Mouse (Mus musculus) heart, embryonic 11.5 days (tissue): ENCODE measurements around the gene Rdh9. TPM values are rescaled to one million over a fixed set of nuclear protein-coding genes. Genes with fewer than 3 reads are reported as not detected.
"Not testable (repeated sequence)": the region's sequence is repeated elsewhere in the genome, so short reads cannot be mapped to it uniquely, and the experiment has no call there.

ENCODE experiments used
- ATAC-seq: fragments of 200-750 bp; cut with Nextera tagmentation; replicated peaks from 2 replicates; pipeline ENCODE4 v1.8.0; 2017; ENCODE audit warnings: moderate library complexity; ENCODE audit not compliant: insufficient number of reproducible peaks, low FRiP score, low TSS enrichment
- H3K27ac ChIP-seq: fragments of 300-500 bp; sonication (generic); 2 replicates; pipeline ENCODE4 v1.5.1; 2014; ENCODE audit warnings: mild to moderate bottlenecking, low read depth, low read length
- H3K27me3 ChIP-seq: fragments of 300-500 bp; sonication (generic); 2 replicates; pipeline ENCODE4 v1.6.1; 2014; ENCODE audit warnings: mild to moderate bottlenecking, low read length, mixed read lengths; ENCODE audit not compliant: control insufficient read depth, insufficient read depth
- H3K36me3 ChIP-seq: fragments of 300-500 bp; sonication (generic); 2 replicates; pipeline ENCODE4 v1.6.1; 2014; ENCODE audit warnings: mild to moderate bottlenecking, low read length, moderate library complexity, mixed read lengths; ENCODE audit not compliant: control insufficient read depth, insufficient read depth
- H3K4me1 ChIP-seq: fragments of 300-500 bp; sonication (generic); 2 replicates; pipeline ENCODE4 v1.6.1; 2014; ENCODE audit warnings: low read length; ENCODE audit not compliant: control insufficient read depth, insufficient read depth
- H3K4me2 ChIP-seq: fragments of 300-500 bp; sonication (generic); 2 replicates; pipeline ENCODE4 v1.6.1; 2014; ENCODE audit warnings: mild to moderate bottlenecking, moderate library complexity
- H3K4me3 ChIP-seq: fragments of 300-500 bp; sonication (generic); 2 replicates; pipeline ENCODE4 v1.5.1; 2014; ENCODE audit warnings: low read depth, low read length
- H3K9ac ChIP-seq: fragments of 300-500 bp; sonication (generic); 2 replicates; pipeline ENCODE4 v1.6.1; 2014; ENCODE audit warnings: mild to moderate bottlenecking, low read depth, low read length, moderate library complexity
- H3K9me3 ChIP-seq: fragments of 300-500 bp; sonication (generic); replicated peaks from 2 replicates; pipeline ENCODE4 v1.6.1; 2016; ENCODE audit warnings: low read length; ENCODE audit not compliant: control insufficient read depth
- WGBS: fragments of 180-500 bp; shearing (Covaris S2); extraction: QIAGEN DNeasy Blood & Tissue Kit; methylation state at CpG from one replicate; pipeline ENCODE4 v1.1.7; 2014; ENCODE audit not compliant: insufficient replicate concordance; 5-methylcytosine and 5-hydroxymethylcytosine counted together
- polyA plus RNA-seq: library from polyadenylated mRNA; unstranded; fragments of >200 nt; fragmentation: Nextera tagmentation; extraction: Ambion mirVana; gene quantifications from 2 replicates; pipeline ENCODE4 v1.2.1, GENCODE M21; 2014

Gene Rdh9
- polyA plus RNA-seq, 1 experiment from 2014 or later, result not detected

DNA sequence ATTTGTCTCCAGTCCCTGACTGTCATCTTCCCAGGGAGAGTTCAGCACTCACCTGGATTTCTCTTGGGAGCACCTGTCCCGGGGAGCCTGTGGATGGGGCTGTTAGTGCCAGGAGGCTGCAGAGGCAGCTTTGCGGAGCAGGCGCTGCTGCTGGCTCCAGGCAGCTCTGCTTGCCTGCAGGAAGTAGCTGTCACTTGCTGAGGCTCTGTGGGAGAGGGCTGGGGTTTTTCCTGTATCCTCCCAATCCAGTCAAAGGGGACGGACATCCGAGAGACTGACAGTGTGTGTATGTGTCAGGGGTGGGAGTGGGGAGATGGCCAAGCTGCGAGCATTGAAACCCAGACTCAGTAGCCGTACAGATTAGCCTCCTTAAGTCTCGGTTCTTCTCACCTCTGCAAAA is 24.6 kb upstream of the Rdh9 start, which contains the start of gene Gpr182:
Gpr182 (minus strand) TSS at position 185 of the 400 bp plus-strand sequence.
- WGBS, result 34% methylated on average over 8 of the region's 8 CpGs
- H3K36me3 ChIP-seq, result no peaks in the 10 kb centered on the region; the same call in 1 of the 2 replicates
- no peaks in the 10 kb centered on the region for H3K27me3 ChIP-seq
- peak within 1 kb of the TSS; percentile 64 for H3K9ac ChIP-seq
- H3K9me3 ChIP-seq, result no peaks in the 10 kb centered on the region
- ATAC-seq, result no peak
- peak within 1 kb of the TSS; percentile 45 for H3K4me3 ChIP-seq
- peak within 1 kb of the TSS; percentile 29; the same call in 1 of the 2 replicates for H3K27ac ChIP-seq
- peak within 1 kb of the TSS; percentile 61 for H3K4me2 ChIP-seq
- H3K4me1 ChIP-seq, result peaks cover 14% of the 10 kb centered on the region; the same call in 1 of the 2 replicates

DNA sequence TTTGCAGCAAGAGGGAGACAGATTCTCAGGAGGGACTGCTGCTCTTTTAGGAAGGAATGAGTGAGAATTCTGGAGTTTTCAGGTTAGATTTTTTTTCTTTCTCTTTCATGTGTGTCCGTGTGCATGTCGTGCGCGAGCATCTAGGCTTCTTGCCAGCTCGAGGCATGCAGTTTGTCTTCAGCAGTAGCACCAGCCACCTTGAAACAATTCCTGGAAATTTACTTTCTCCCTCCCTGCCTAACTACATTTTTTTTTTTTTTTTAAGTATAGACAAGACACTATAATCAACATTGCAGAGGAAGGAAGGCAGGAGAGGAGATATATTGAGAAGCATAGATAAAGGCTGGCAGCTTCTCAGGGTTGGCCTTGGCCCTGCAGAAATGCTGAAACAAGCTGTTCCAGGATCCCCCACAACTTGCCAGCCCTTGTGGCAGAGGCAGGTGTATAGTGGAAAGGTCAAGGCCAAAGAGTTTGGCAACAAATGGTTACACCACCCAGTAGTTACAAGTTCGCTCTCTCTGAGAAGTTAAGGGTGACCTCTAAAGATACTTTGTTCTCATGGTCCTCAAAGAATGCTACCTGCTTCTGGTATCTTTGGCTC is 21.5 kb upstream of the Rdh9 start:
- Histone ChIP-seq H3K27me3 (no peaks in the 10 kb centered on the region), H3K27ac (peak overlapping the region; percentile 59; the same call in 1 of the 2 replicates), H3K4me1 (peaks cover 4% of the 10 kb centered on the region; the same call in 1 of the 2 replicates), H3K4me3 (no peak overlapping the region), H3K4me2 (no peak overlapping the region), H3K9me3 (no peaks in the 10 kb centered on the region), H3K9ac (no peak overlapping the region), H3K36me3 (no peaks in the 10 kb centered on the region; the same call in 1 of the 2 replicates)
- ATAC-seq, result no peak
- 62% methylated on average over 6 of the region's 6 CpGs for WGBS

- no peaks in the 10 kb centered on the region for H3K9me3 ChIP-seq
- no peaks in the 10 kb centered on the region for H3K27me3 ChIP-seq
- 49% methylated on average over 3 of the region's 3 CpGs for WGBS
- H3K4me1 ChIP-seq, result 0 out of 2 replicates have a peak, but pooled peaks cover 3% of the 10 kb centered on the region
- no peak overlapping the region for H3K4me3 ChIP-seq
- ATAC-seq, result no peak
- no peak overlapping the region for H3K9ac ChIP-seq
- no peaks in the 10 kb centered on the region for H3K36me3 ChIP-seq
- peak overlapping the region; percentile 59; the same call in 1 of the 2 replicates for H3K27ac ChIP-seq
- H3K4me2 ChIP-seq, result no peak overlapping the region
These were observed 20.9 kb upstream of the Rdh9 start for GRCm38 (mm10) chr10:127755246-127755645.

DNA sequence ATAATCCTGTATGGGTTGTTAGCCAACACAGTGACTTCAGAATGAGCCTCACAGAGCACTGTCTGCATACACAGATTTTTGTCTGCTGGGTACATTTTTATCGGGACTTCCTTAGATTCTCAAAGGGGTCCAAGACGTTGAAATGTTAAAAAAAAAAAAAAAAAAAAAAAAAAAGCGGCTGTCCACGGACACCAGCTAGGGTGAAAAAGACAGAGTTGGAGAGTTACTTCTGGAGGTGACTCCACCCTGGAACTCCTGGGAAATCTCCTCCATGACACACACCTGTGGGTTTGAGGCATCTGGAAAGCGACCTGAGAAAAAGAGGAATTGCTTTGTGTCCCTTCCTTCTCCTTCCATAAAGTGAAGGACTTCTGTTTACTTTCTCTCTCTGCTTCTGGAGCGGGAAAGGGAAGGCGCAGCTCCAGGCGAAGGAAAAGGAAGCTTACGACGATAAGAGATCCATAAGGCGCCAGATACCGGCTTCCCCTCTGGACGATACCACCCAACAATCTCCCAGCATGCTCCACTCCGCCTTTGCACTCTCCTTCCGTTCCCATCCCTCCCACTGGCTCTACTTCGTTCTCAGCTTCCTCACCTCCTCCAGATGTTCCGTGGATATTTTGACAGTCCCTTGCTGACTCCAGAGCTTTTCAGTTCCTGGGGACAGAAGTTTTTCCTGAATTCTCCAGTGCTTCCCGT is 20.3 kb upstream of the Rdh9 start:
- 29% methylated on average over 18 of the region's 18 CpGs for WGBS

GRCm38 (mm10) chr10:127759181-127760110 is 16.7 kb upstream of the Rdh9 start, which contains the start of the genes Rdh1 and Rdh16f1:
TSS of gene Rdh1 (plus strand) at chr10:127759721.
TSS of gene Rdh16f1 (plus strand) at chr10:127759787.
- no peaks in the 10 kb centered on the region for H3K36me3 ChIP-seq
- no peak for ATAC-seq
- no peaks in the 10 kb centered on the region for H3K9me3 ChIP-seq
- H3K4me3 ChIP-seq, result no peak within 1 kb of the TSS
- no peak within 1 kb of the TSS for H3K27ac ChIP-seq
- no peak within 1 kb of the TSS for H3K9ac ChIP-seq
- whole genome bisulfite sequencing, result 55% methylated on average over 9 of the region's 9 CpGs
- H3K4me2 ChIP-seq, result no peak within 1 kb of the TSS
- H3K27me3 ChIP-seq, result no peaks in the 10 kb centered on the region
- 0 out of 2 replicates have a peak, but pooled peaks cover 3% of the 10 kb centered on the region for H3K4me1 ChIP-seq

More for the DNA sequence above, 20.3 kb upstream of the Rdh9 start:
- peak overlapping the region; percentile 17; the same call in 1 of the 2 replicates for H3K4me3 ChIP-seq
- H3K4me1 ChIP-seq, result 0 out of 2 replicates have a peak, but pooled peaks cover 3% of the 10 kb centered on the region
- no peaks in the 10 kb centered on the region for H3K36me3 ChIP-seq
- 0 out of 2 replicates have a peak, but pooled peaks have one; percentile 20 for ATAC-seq
- no peaks in the 10 kb centered on the region for H3K9me3 ChIP-seq
- no peaks in the 10 kb centered on the region for H3K27me3 ChIP-seq
- peak overlapping the region; percentile 57 for H3K4me2 ChIP-seq
- peak overlapping the region; percentile 56 for H3K9ac ChIP-seq
- peak overlapping the region; percentile 70 for H3K27ac ChIP-seq

GRCm38 (mm10) chr10:127762926-127763325 is 13.3 kb upstream of the Rdh9 start:
- H3K27ac ChIP-seq, H3K4me1 ChIP-seq, H3K9me3 ChIP-seq, H3K4me3 ChIP-seq, H3K36me3 ChIP-seq, H3K27me3 ChIP-seq, H3K4me2 ChIP-seq, H3K9ac ChIP-seq, ATAC-seq: not testable (repeated sequence)
- 85% methylated on average over 10 of the region's 10 CpGs for WGBS

DNA sequence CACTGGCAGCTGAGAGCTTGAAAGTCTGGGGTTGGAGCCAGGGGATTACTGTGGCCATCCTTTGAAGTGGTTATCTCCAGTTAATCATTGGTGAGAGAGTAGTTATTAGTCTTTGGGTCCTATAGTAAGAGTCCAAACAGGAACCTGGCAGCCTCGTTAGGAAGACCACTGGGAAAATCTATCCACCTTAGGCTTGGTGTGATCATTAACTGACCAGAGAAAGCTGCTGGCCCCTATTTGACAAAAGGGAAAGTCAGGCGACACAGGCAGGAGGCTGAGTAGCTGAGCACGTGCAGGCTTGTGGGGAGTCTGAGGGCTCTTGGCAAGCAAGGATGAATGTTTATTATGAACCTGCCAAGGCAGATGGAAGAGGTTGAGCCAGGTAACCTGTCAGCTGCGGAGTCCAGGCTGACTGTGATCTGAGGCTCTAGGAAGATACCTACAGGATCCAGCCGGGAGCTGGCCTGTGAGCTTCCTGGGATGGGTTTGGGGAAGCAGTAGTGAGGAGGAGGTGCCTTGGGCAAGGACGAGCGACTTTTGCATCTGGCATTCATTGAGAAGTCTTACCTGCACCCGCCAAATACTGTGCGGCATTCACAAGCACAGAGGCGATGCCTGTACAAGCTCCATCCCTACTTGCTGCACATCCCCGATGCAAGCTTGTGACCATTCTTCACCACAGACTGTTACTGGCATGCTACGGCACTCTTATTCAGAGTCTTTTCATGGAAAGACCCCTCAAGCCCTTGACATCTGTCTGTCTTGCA is 12.1 kb upstream of the Rdh9 start:
- H3K36me3 ChIP-seq, result no peaks in the 10 kb centered on the region
- ATAC-seq, result no peak
- no peak overlapping the region for H3K4me3 ChIP-seq
- H3K27ac ChIP-seq, result no peak overlapping the region
- H3K4me2 ChIP-seq, result no peak overlapping the region
- H3K9me3 ChIP-seq, result no peaks in the 10 kb centered on the region
- WGBS, result 63% methylated on average over 12 of the region's 12 CpGs
- no peaks in the 10 kb centered on the region for H3K27me3 ChIP-seq
- no peaks in the 10 kb centered on the region for H3K4me1 ChIP-seq
- H3K9ac ChIP-seq, result no peak overlapping the region
